Mouse (Mus musculus) megakaryocyte-erythroid progenitor cell, adult 5-6 weeks (primary cell): ENCODE measurements around the gene Lamtor2. TPM values are rescaled to one million over a fixed set of nuclear protein-coding genes. Genes with fewer than 3 reads are reported as not detected.

Source experiments
- ATAC-seq: replicated peaks from 2 replicates; pipeline ENCODE4 v1.8.0; 2016; ENCODE audit warnings: mild to moderate bottlenecking, inconsistent platforms; ENCODE audit not compliant: severe bottlenecking, poor library complexity, low FRiP score, low TSS enrichment
- total RNA-seq, 2 experiments: library from RNA; stranded (forward) in 1 of 2; stranded (reverse) in 1 of 2; fragments of 200-1000, 215-1000 nt in 1 of 2; fragments of >200 nt in 1 of 2; fragmentation: Nextera tagmentation in 1 of 2; gene quantifications; 2 replicates each; pipeline ENCODE4 v1.2.3; 2014 to 2017

Gene Lamtor2
- total RNA-seq, 2 experiments from 2014 or later, result 36.4 to 87.8 TPM

DNA sequence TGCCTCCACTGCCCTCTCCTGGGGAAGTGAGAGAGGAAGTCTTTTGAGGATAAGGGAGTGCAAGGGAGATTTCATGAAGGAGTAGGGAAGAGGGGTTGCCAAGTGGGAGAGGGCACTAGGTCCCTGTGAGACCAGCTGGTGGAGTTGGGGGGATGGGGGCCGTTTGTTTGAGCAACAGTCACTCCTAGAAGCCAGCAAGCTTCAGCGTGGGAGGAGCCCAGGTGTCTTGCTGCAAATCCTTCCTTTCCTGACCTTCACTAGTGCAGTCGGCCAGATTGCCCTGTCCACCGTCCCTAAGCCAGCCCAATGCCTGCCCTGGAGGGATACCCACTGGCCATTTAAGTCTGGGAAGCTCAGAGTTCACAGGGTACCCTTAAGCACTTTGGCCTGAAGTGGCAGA is 41.3 kb downstream of the Lamtor2 start:
- ATAC-seq, result no peak

DNA sequence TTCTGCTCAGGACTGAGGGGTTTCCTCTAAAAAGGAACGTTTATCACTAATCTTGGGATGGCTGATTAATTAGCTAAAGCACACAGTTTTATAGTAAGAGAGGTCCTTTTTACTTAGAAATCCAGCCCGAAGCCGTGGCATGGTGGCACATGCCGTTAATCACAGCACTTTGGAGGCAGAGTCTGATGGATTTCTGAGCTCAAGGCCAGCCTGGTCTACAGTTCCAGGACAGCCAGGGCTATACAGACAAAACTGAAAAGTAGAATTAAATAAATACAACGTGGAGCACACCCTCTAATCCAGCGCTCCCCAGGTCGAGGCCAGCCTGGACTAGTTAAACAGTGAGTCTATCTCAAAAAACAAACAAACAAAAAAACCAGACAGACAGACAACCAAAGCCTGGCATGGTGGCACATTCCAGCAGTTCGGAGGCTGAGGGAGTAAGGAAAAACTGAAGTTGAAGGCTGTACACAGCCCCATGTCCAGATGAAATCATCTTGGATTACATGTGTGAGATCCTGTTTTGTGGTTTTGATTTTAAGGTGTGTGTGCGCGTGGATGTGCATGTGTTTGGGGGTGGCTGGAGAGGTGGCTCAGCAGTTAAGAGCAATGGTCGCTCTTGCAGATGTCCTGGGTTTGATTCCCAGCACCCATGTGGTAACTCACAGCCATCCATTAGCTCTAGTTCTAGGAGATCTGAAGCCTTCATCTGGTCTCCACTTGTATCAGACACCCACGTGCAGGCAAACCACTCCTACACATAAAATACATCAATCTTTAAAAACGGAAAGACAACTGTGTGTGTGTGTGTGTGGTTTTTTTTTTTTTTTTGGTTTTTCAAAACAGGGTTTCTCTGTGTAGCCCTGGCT is 42.2 kb downstream of the Lamtor2 start:
- ATAC-seq, result no peak

DNA sequence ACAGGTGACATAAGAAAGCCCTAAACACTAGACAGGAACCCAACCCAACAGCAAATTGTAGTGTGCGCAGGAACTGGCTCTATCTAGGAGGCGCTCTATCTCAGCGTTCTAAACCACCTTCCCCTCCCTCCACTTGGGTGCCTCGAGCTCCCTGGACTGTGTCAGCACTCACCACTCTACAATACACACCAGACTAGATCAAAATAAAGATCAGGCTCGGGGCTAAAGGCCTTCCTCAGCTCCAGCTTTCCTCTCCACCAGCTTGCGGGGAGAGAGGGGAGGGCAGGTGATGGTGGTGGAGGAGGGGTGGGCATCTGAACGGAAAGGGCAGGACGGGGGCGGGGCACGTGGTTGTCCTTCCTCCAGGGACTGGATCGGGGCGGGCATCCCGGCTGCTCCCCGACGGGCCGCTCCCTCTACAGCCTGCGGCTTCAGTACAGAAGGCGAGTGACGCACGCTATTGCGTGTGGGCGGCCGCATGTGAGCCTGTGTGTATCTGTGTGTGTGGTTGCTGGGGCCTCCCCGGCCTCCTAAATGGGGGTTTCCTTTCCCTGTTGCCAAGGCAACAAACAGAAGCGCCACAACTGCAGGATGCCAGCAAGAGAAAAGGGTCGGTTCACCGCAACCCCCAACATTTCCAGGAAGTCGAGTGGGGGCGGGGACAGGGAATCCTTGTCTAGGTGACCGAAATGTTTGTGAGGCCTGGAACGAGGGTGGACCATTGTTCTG is 43.0 kb downstream of the Lamtor2 start, which contains the start of gene Lmna:
TSS of gene Lmna (minus strand) at position 265 of the 729 bp plus-strand sequence.
- peak; percentile 94 for ATAC-seq

DNA sequence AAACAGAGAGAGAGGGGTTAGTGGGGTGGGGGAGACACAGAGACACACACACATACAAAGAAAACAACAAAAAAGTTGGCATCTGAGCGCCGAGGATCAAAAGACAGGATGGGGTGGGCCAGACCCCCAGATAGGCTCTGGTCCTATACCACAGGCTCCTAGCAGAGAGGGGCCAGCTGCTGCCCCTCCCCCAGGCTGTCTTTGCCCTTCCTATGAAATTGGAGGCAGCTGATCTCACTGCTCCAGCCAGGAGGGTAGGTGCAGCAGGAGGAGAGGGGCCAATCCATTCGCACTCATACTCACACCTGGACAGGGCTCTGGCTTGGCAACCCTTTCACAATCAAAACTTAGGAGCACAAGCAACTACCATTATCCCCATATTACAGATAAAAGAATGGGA is 43.6 kb downstream of the Lamtor2 start:
- ATAC-seq, result no peak

DNA sequence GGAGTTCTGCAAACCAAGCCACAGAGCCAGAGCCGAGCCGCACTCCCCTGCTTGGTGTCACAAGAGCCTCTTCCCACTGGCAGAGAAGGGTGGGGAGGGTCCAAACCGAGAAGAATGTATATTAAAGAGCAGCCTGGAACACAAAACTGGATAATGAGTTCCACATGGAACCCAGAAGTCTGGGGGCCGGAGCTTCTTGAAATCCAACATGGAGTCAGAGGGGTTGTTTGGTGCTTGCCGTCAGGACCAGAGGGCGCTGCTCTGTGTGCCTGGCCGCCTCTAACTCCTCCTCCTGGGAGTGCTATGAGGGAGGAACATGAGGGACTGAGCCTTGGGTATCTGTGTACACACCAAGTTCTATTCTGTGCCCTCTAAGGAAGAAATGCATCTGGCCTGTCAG is 47.1 kb downstream of the Lamtor2 start:
- no peak for ATAC-seq

- no peak for ATAC-seq
Measured at GRCm38 (mm10) chr3:88505081-88505480, 47.8 kb downstream of the Lamtor2 start.

DNA sequence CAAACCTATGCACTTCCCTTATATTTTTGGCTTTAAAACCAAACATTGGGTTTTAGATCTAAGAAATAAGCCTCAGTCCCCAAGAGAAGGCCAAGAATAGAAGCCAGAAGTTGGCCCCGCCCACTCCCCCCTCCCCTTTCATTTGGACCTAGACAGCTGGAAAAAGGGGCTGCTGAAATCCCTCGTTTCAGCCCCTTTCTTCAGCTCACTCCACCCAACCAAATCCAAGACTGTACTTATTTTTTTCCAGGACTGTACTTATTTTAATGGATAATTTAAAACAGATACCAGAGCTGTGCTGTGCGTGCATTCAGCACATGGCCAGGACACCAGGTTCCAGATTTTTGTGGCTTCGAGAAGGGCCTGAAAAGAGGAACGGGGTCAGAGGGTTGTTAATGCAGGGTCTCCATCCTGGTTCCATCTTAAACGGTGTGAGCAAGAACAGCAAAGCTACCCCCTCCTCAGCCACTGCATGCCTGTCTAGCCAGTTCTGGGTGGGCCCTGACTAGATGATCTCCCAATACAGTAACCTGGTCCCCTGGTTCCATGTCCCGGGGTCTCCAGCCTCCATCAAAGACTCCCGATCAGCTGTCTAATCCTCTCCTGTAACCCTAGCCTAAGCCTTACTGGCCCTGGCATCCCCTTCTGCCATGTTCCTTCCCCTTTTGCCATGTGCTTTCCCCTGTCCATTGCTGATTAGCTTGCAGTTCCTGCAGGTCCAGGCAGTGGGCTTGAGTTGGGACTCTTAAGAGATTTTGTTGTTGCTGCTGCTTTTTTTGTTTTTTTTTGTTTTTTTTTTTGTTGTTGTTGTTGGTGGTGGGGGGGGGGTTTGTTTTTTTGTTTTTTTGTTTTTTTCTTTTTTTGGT is 48.8 kb downstream of the Lamtor2 start:
- no peak for ATAC-seq

GRCm38 (mm10) chr3:88503505-88503863 is 49.4 kb downstream of the Lamtor2 start:
- no peak for ATAC-seq

DNA sequence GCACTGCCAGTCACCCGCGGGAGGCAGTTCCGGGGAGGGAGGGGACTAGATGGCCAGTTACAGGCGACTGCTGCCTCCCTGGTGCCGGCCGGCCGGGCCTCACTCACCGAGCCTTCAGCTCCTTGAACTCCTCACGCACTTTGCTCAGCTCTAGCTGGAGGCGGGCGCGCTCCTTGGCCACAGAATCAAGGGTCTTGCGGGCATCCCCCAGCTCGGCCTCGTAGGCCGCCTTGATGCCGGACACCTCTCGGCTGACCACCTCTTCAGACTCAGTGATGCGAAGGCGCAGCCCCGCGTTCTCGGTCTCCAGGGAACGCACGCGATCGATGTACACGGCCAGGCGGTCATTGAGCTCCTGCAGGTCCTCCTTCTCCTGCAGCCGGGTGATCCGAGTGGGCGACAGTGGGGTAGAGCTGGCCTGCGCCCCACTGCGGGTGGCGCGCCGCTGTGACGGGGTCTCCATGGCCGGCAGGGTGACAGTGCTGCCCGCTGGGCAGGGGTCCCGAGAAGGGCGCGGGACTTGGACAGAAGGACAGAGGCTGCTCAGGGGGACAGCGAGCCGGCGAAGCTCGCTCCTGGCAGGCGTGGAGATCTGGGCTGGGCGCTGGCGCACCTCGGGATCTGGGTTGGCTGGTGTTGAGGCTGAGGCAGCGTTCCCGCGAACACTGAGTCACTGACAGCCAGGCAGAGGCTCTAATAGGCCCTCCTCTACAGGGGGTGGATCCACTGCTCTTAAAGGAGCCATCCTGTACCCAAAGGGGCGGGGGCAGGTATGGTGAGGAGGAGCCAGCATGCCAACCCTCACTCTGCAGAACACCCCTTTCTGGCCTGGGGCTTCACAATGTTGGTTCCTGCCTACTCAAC is 50.0 kb downstream of the Lamtor2 start:
- peak; percentile 95 for ATAC-seq

DNA sequence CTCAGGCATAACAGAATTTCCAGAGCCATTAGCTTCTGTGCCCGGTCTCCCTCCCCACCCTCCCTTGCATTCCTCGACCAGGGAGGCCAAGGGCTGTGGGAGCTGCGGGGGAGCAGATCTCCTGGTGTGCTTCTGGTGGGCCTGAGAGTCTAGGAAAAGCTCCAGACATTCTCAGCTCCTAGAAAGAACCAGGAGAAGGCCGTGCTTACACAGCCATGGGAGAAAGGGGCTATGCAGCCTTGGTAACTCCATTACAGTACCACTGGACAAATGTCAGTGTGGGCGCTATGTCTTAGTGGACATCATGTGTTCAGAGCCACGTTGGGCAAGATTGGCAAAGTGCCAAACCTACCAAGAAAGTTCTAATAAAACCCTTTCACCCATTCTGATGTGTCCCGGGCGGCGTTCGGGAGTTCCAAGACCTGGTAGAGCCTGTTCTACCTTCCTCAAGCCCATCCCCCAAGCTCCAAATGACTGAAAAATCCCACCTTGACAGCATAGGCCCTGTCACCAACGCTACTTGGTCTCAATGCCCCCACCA is 50.8 kb downstream of the Lamtor2 start:
- no peak for ATAC-seq

GRCm38 (mm10) chr3:88501366-88502030 is 51.4 kb downstream of the Lamtor2 start:
- no peak for ATAC-seq

DNA sequence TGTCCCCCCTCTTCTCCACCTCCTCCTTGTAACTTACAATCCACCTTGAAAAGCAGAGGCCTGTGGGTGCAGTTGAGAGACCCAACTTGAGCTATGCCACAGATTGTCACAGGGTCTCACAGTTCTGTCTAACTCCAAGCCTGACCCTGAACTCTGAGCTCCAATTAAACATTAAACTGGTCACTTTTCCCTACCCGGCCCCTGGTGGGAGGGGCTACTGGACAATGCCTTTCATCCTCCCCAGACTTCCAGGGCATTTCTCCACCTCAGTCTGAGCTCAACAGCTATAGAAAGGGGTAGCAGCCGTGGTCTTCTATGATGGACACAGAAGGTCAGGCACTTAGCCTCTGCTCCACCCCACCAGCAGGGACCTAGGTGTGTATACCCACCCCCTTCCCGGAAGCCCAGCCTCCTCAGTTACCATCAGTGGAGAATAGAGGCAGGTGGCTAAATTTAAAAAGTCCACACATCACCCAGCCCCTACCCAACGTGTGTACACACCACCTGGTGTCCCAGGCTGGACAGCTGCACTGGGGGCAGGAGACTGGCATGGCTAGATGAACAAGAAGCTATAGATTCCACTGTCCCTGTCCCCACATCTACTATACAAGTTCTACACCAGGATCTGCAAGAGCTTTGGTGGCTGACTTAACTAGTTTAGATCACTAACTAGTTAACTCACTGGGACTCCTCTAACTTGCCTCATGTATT is 52.1 kb downstream of the Lamtor2 start:
- ATAC-seq, result no peak

- ATAC-seq, result peak; percentile 35; the same call in 1 of the 2 replicates
Measured at GRCm38 (mm10) chr3:88500087-88500486, 52.8 kb downstream of the Lamtor2 start.

Other genes with a start within 250 kb of the Lamtor2 start
- 39.2 and 70.5 TPM in 2 replicates for gene Glmp, start 228.1 kb downstream of the Lamtor2 start, total RNA-seq (2014; fragmentation: Nextera tagmentation)
- gene Glmp, start 228.1 kb downstream of the Lamtor2 start, total RNA-seq (2017), result 7.0 and 19.7 TPM in 2 replicates
- 1.7 and 7.8 TPM in 2 replicates for gene Tmem79, start 216.9 kb downstream of the Lamtor2 start, total RNA-seq (2014; fragmentation: Nextera tagmentation)
- 1.4 and 2.0 TPM in 2 replicates for gene Tmem79, start 216.9 kb downstream of the Lamtor2 start, total RNA-seq (2017)
- gene Smg5, start 216.8 kb downstream of the Lamtor2 start, total RNA-seq (2014; fragmentation: Nextera tagmentation), result 40.7 and 57.5 TPM in 2 replicates
- gene Smg5, start 216.8 kb downstream of the Lamtor2 start, total RNA-seq (2017), result 39.0 and 40.9 TPM in 2 replicates
- gene Paqr6, start 188.5 kb downstream of the Lamtor2 start, total RNA-seq (2014; fragmentation: Nextera tagmentation), result not detected in 2 replicates
- gene Paqr6, start 188.5 kb downstream of the Lamtor2 start, total RNA-seq (2017), result not detected in 2 replicates
- not detected in 2 replicates for gene Bglap3, start 180.3 kb downstream of the Lamtor2 start, total RNA-seq (2014; fragmentation: Nextera tagmentation)
- not detected in 2 replicates for gene Bglap3, start 180.3 kb downstream of the Lamtor2 start, total RNA-seq (2017)
- gene Bglap2, start 174.4 kb downstream of the Lamtor2 start, total RNA-seq (2014; fragmentation: Nextera tagmentation), result not detected in 2 replicates
- gene Bglap2, start 174.4 kb downstream of the Lamtor2 start, total RNA-seq (2017), result not detected in 2 replicates
- 2.8 TPM in 1 of 2 replicates, not detected in the other for gene Bglap, start 168.6 kb downstream of the Lamtor2 start, total RNA-seq (2014; fragmentation: Nextera tagmentation)
- gene Bglap, start 168.6 kb downstream of the Lamtor2 start, total RNA-seq (2017), result not detected in 2 replicates
- 188 and 207 TPM in 2 replicates for gene Pmf1, start 142.7 kb downstream of the Lamtor2 start, total RNA-seq (2014; fragmentation: Nextera tagmentation)
- gene Pmf1, start 142.7 kb downstream of the Lamtor2 start, total RNA-seq (2017), result 87.9 and 145 TPM in 2 replicates
- gene Slc25a44, start 127.9 kb downstream of the Lamtor2 start, total RNA-seq (2014; fragmentation: Nextera tagmentation), result 28.0 and 30.2 TPM in 2 replicates
- 18.9 and 31.7 TPM in 2 replicates for gene Slc25a44, start 127.9 kb downstream of the Lamtor2 start, total RNA-seq (2017)
- gene Sema4a, start 91.9 kb downstream of the Lamtor2 start, total RNA-seq (2014; fragmentation: Nextera tagmentation), result 2.6 and 4.1 TPM in 2 replicates
- 1.1 and 2.1 TPM in 2 replicates for gene Sema4a, start 91.9 kb downstream of the Lamtor2 start, total RNA-seq (2017)
- 43.0 and 61.7 TPM in 2 replicates for gene Lmna, start 43.1 kb downstream of the Lamtor2 start, total RNA-seq (2014; fragmentation: Nextera tagmentation)
- gene Lmna, start 43.1 kb downstream of the Lamtor2 start, total RNA-seq (2017), result 49.4 and 66.7 TPM in 2 replicates
- gene Mex3a, start 20.7 kb downstream of the Lamtor2 start, total RNA-seq (2014; fragmentation: Nextera tagmentation), result 5.4 and 5.6 TPM in 2 replicates
- 3.3 and 7.8 TPM in 2 replicates for gene Mex3a, start 20.7 kb downstream of the Lamtor2 start, total RNA-seq (2017)
- gene Rab25, start 4.8 kb downstream of the Lamtor2 start, total RNA-seq (2014; fragmentation: Nextera tagmentation), result not detected in 2 replicates
- 0.14 TPM in 1 of 2 replicates, not detected in the other for gene Rab25, start 4.8 kb downstream of the Lamtor2 start, total RNA-seq (2017)
- gene Ubqln4, start 684 bp upstream of the Lamtor2 start, total RNA-seq (2014; fragmentation: Nextera tagmentation), result 72.3 and 94.1 TPM in 2 replicates
- 52.5 and 56.0 TPM in 2 replicates for gene Ubqln4, start 684 bp upstream of the Lamtor2 start, total RNA-seq (2017)
- 200 and 308 TPM in 2 replicates for gene Ssr2, start 22.8 kb upstream of the Lamtor2 start, total RNA-seq (2014; fragmentation: Nextera tagmentation)
- 111 and 165 TPM in 2 replicates for gene Ssr2, start 22.8 kb upstream of the Lamtor2 start, total RNA-seq (2017)
- gene Arhgef2, start 52.9 kb upstream of the Lamtor2 start, total RNA-seq (2014; fragmentation: Nextera tagmentation), result 94.6 and 96.0 TPM in 2 replicates
- gene Arhgef2, start 52.9 kb upstream of the Lamtor2 start, total RNA-seq (2017), result 41.9 and 75.8 TPM in 2 replicates
- not detected in 2 replicates for gene Rxfp4, start 100.1 kb upstream of the Lamtor2 start, total RNA-seq (2014; fragmentation: Nextera tagmentation)
- not detected in 2 replicates for gene Rxfp4, start 100.1 kb upstream of the Lamtor2 start, total RNA-seq (2017)
- 76.1 and 88.6 TPM in 2 replicates for gene Khdc4, start 132.7 kb upstream of the Lamtor2 start, total RNA-seq (2014; fragmentation: Nextera tagmentation)
- gene Khdc4, start 132.7 kb upstream of the Lamtor2 start, total RNA-seq (2017), result 32.0 and 53.1 TPM in 2 replicates
- 16.7 and 20.0 TPM in 2 replicates for gene Rit1, start 163.8 kb upstream of the Lamtor2 start, total RNA-seq (2014; fragmentation: Nextera tagmentation)
- 9.6 and 22.3 TPM in 2 replicates for gene Rit1, start 163.8 kb upstream of the Lamtor2 start, total RNA-seq (2017)
- gene Syt11, start 222.1 kb upstream of the Lamtor2 start, total RNA-seq (2014; fragmentation: Nextera tagmentation), result 0.22 and 1.5 TPM in 2 replicates
- 0.19 and 1.1 TPM in 2 replicates for gene Syt11, start 222.1 kb upstream of the Lamtor2 start, total RNA-seq (2017)